ENCODE assay signal across 23 mouse cellular contexts in the genomic region with DNA sequence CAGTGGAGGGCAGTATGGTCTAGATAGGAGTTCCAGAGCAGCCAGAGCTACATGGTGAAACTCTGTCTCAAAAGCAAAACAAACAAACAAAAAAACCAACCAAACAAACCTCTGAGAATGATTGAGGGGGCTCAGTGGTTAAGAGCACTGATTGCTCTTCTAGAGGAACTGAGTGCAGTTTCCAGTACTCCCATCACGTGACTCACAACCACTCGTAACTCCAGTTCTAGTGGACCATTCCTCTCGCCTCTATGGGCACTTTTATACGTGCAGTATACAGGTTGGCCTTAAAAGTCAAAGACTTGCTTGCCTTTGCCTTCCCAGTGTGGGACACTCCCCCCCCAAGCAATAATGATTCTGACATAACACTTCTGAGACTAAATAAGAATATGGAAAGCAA. TPM values are rescaled to one million over a fixed set of nuclear protein-coding genes. Genes with fewer than 3 reads are reported as not detected.
DNase-seq lines count a peak whose midpoint lies in the region; ATAC-seq and TF ChIP-seq lines count a peak whose summit lies in the region.
"Had no signal": no experiment of that assay in that cellular context is flagged by ENCODE, and none has a peak within 500 bp of the region (broad histone marks: within the 10 kb centered on the region; RNA-seq: fewer than 3 reads in every experiment).

No protein-coding gene starts in this region.

- no peaks in the 10 kb centered on the region for H3K4me1 ChIP-seq in thymus, adult 2 months (replicated peaks; ENCODE audit: control insufficient read depth, insufficient read depth, low read length)
- H3K4me1 ChIP-seq in CH12.LX (ENCODE audit: control insufficient read depth in 1 of 2, insufficient read depth in 2 of 2): peaks cover 6 to 37% of the 10 kb centered on the region in 2 experiments; a peak in 3 of 4 replicates
- H3K4me1 ChIP-seq in forebrain, postnatal 0 days (ENCODE audit: insufficient read depth): no peaks in the 10 kb centered on the region

- H3K4me3 ChIP-seq in thymus, adult 2 months (ENCODE audit: control insufficient read depth, insufficient read depth, low read length): no peak overlapping the region
- no peak overlapping the region for H3K4me3 ChIP-seq in CH12.LX (replicated peaks in 1 of 3; ENCODE audit: low read depth in 2 of 3, low read length in 2 of 3, poor library complexity in 1 of 3)
- H3K4me3 ChIP-seq in forebrain, postnatal 0 days (ENCODE audit: low read depth, low read length): no peak overlapping the region
- H3K4me3 ChIP-seq: embryonic facial prominence, embryonic 13.5 days; embryonic facial prominence, embryonic 15.5 days; erythroblast, embryonic 14.5 days; forebrain, embryonic 10.5 days; forebrain, embryonic 12.5 days had no signal

- H3K27me3 ChIP-seq in thymus, adult 2 months (ENCODE audit: control insufficient read depth, insufficient read depth, low read length): no peaks in the 10 kb centered on the region
- H3K27me3 ChIP-seq in CH12.LX (replicated peaks): no peaks in the 10 kb centered on the region
- no peaks in the 10 kb centered on the region for H3K27me3 ChIP-seq in forebrain, postnatal 0 days (ENCODE audit: insufficient read depth, low read length)
- H3K27me3 ChIP-seq: embryonic facial prominence, embryonic 13.5 days; embryonic facial prominence, embryonic 15.5 days had no signal

- H3K9me3 ChIP-seq in CH12.LX (replicated peaks; ENCODE audit: low read length): no peaks in the 10 kb centered on the region
- H3K9me3 ChIP-seq in forebrain, postnatal 0 days (ENCODE audit: low read length): no peaks in the 10 kb centered on the region
- H3K9me3 ChIP-seq: embryonic facial prominence, embryonic 13.5 days; embryonic facial prominence, embryonic 15.5 days; forebrain, embryonic 10.5 days; forebrain, embryonic 12.5 days had no signal

- in situ Hi-C loops in CH12.LX (cut with MboI; ENCODE audit: low pct_ligation_motif_present, low pct_unique_long_range_greater_than_20kb, low sequenced_read_pairs): loop anchor here (10.0 kb wide), 1 partner anchor 620 kb away; no protein-coding TSS in a partner anchor

- 0 out of 2 replicates have a peak overlapping the region, but pooled peaks have one; percentile 23 for H3K27ac ChIP-seq in thymus, adult 2 months (ENCODE audit: control insufficient read depth, insufficient read depth, low read length)
- H3K27ac ChIP-seq in CH12.LX (ENCODE audit: insufficient read depth, low read depth): no peak overlapping the region
- H3K27ac ChIP-seq in forebrain, postnatal 0 days (ENCODE audit: low read depth, low read length): no peak overlapping the region
- H3K27ac ChIP-seq: embryonic facial prominence, embryonic 13.5 days; embryonic facial prominence, embryonic 15.5 days; forebrain, embryonic 10.5 days; forebrain, embryonic 12.5 days had no signal

- dilution Hi-C loops in CH12.LX (cut with MboI; ENCODE audit: extremely low pct_ligation_motif_present, extremely low pct_unique_long_range_greater_than_20kb, low sequenced_read_pairs): no loop called here

- no peak for TF ChIP-seq RAD21 in CH12.LX (IDR thresholded peaks at IDR 0.05; ENCODE audit: low read depth, low read length)

- no peak overlapping the region for H3K9ac ChIP-seq in CH12.LX (ENCODE audit: insufficient read depth, low read depth)
- H3K9ac ChIP-seq in forebrain, postnatal 0 days: no peak overlapping the region
- H3K9ac ChIP-seq: embryonic facial prominence, embryonic 13.5 days; embryonic facial prominence, embryonic 15.5 days; forebrain, embryonic 12.5 days had no signal

- no peak for TF ChIP-seq POLR2A in thymus, adult 2 months (IDR thresholded peaks at IDR 0.05; ENCODE audit: control insufficient read depth, extremely low read depth, insufficient read depth, low read length, poor library complexity)
- no peak for TF ChIP-seq POLR2A in CH12.LX (IDR thresholded peaks at IDR 0.05; ENCODE audit: low read depth, low read length)

- intact Hi-C loops in gastrocnemius, postnatal 14 days (cut with DNase I; ENCODE audit: low total_unique reads): loop anchor here (10.0 kb wide), 1 partner anchor 230 kb away; a partner anchor contains a TSS

- no peak for DNase-seq in thymus, adult 2 months
- DNase-seq in thymus, postnatal 25 days: no peak
- DNase-seq in CH12.LX (ENCODE audit: extremely low read depth): no peak
- no peak for DNase-seq in forebrain, postnatal 0 days
- DNase-seq in gastrocnemius, postnatal 14 days: no peak
- DNase-seq: adrenal gland, adult 2 months; adrenal gland, postnatal 10 days; adrenal gland, postnatal 25 days; cerebellum, adult 11 months; cerebellum, adult 18-20 months; cerebellum, adult 8-10 months; cerebellum, adult 9-11 months; cerebellum, postnatal 14 days; cerebellum, postnatal 36 days; embryo, embryonic 11 days had no signal

- TF ChIP-seq EP300 in CH12.LX (IDR thresholded peaks at IDR 0.05; ENCODE audit: low read length): no peak

- peaks cover 24% of the 10 kb centered on the region for H3K79me2 ChIP-seq in CH12.LX (replicated peaks; ENCODE audit: control insufficient read depth, extremely low read depth, insufficient read depth, poor library complexity, severe bottlenecking)

- no peaks in the 10 kb centered on the region for H3K36me3 ChIP-seq in thymus, adult 2 months (ENCODE audit: control insufficient read depth, insufficient read depth, low read length)
- H3K36me3 ChIP-seq in CH12.LX (replicated peaks in 1 of 2; ENCODE audit: control insufficient read depth in 1 of 2, insufficient read depth in 1 of 2, low read length in 1 of 2): peaks cover 3 to 17% of the 10 kb centered on the region in 2 experiments
- no peaks in the 10 kb centered on the region for H3K36me3 ChIP-seq in forebrain, postnatal 0 days (ENCODE audit: insufficient read depth)
- H3K36me3 ChIP-seq: forebrain, embryonic 12.5 days had no signal

- TF ChIP-seq CTCF in thymus, adult 2 months (IDR thresholded peaks at IDR 0.05; ENCODE audit: borderline replicate concordance, control insufficient read depth, extremely low read depth, insufficient read depth, low read length, poor library complexity): no peak
- no peak for TF ChIP-seq CTCF in CH12.LX (conservative IDR thresholded peaks at IDR 0.05 in 1 of 2, IDR thresholded peaks at IDR 0.05 in 1 of 2; ENCODE audit: low read depth in 2 of 2, low read length in 2 of 2)
- no peak for TF ChIP-seq CTCF in forebrain, postnatal 0 days (IDR thresholded peaks at IDR 0.05; ENCODE audit: low read depth)

- ATAC-seq in forebrain, postnatal 0 days: no peak
- ATAC-seq: CD4-positive, CD25-positive, alpha-beta regulatory T cell, adult 4 months; forebrain, embryonic 14.5 days; forebrain, embryonic 16.5 days had no signal

- no peak overlapping the region for H3K4me2 ChIP-seq in CH12.LX (ENCODE audit: insufficient read depth, low read depth, poor library complexity, severe bottlenecking)
- no peak overlapping the region for H3K4me2 ChIP-seq in forebrain, postnatal 0 days (ENCODE audit: low read depth)
- H3K4me2 ChIP-seq: embryonic facial prominence, embryonic 13.5 days; embryonic facial prominence, embryonic 15.5 days; forebrain, embryonic 12.5 days had no signal

- 68% methylated on average over 4 of the region's 4 CpGs for WGBS in thymus, adult 2 months
- 72% methylated on average over 4 of the region's 4 CpGs for WGBS in forebrain, postnatal 0 days

TF ChIP-seq in CH12.LX, 34 proteins besides CTCF, POLR2A, EP300 and RAD21:
- TF ChIP-seq BHLHE40 (IDR thresholded peaks at IDR 0.05; ENCODE audit: low read depth, low read length) (peak; percentile 73), ZKSCAN1 (IDR thresholded peaks at IDR 0.05; ENCODE audit: borderline replicate concordance, low read depth, low read length) (no peak), USF2 (conservative IDR thresholded peaks at IDR 0.05; ENCODE audit: low read depth, low read length) (peak; percentile 54), USF1 (IDR thresholded peaks at IDR 0.05; ENCODE audit: low read depth, low read length) (peak; percentile 71)

RNA-seq across cellular contexts. Expression of a gene that starts 1.6 kb away (rescaled TPM):
- polyA plus RNA-seq in thymus, adult 2 months (2012; rRNA removed): 18.0 and 20.4 TPM in 2 replicates
- 53.8 and 65.2 TPM in 2 replicates for total RNA-seq in CH12.LX (2012; rRNA removed)
- total RNA-seq in CH12.LX (2014; rRNA removed): 81.4 and 81.5 TPM in 2 replicates
- 44.6 and 62.5 TPM in 2 replicates for polyA plus RNA-seq in CH12.LX (2012; ENCODE audit: insufficient read length, low read depth)
- 48.6 and 56.6 TPM in 2 replicates for total RNA-seq in forebrain, postnatal 0 days (2014; rRNA removed)
- polyA plus RNA-seq in forebrain, postnatal 0 days (2015; fragmentation: Nextera tagmentation; extraction: Ambion mirVana): 93.2 and 98.2 TPM in 2 replicates
- 10 to 100 TPM; 38.6 to 46.2 TPM for total RNA-seq in gastrocnemius, postnatal 14 days (2021)

RNA-seq across cellular contexts. Expression of a gene that starts 6.2 kb away (rescaled TPM):
- polyA plus RNA-seq in thymus, adult 2 months (2012; rRNA removed): 24.7 and 25.3 TPM in 2 replicates
- total RNA-seq in CH12.LX (2012; rRNA removed) (16.5 and 19.2 TPM in 2 replicates), CH12.LX (2014; rRNA removed) (12.9 and 15.3 TPM in 2 replicates)
- polyA plus RNA-seq in CH12.LX (2012; ENCODE audit: insufficient read length, low read depth): 24.8 and 25.0 TPM in 2 replicates
- 19.0 and 22.1 TPM in 2 replicates for total RNA-seq in forebrain, postnatal 0 days (2014; rRNA removed)
- 10.7 and 12.7 TPM in 2 replicates for polyA plus RNA-seq in forebrain, postnatal 0 days (2015; fragmentation: Nextera tagmentation; extraction: Ambion mirVana)
- total RNA-seq in gastrocnemius, postnatal 14 days (2021): 10 to 100 TPM; 28.7 to 28.8 TPM
